Mouse (Mus musculus): ENCODE results near the gene Tcf3.

The Tcf3 gene

GRCm38 (mm10) chr10:80437973-80438372 lies 4.5 kb upstream of the Tcf3 start:
- DNase-seq (ENCODE audit: low spot score in 2 of 2): peak; percentile 33 to 57

- peak; percentile 26 to 40 for DNase-seq (ENCODE audit: low spot score in 2 of 2)
Observed at GRCm38 (mm10) chr10:80436276-80436675, 2.8 kb upstream of the Tcf3 start.

GRCm38 (mm10) chr10:80435764-80436163 lies 2.3 kb upstream of the Tcf3 start:
- peak; percentile 48 to 61 for DNase-seq (ENCODE audit: low spot score in 2 of 2)

- DNase-seq (ENCODE audit: low spot score in 2 of 2): no peak
Observed at GRCm38 (mm10) chr10:80434823-80435222, 1.4 kb upstream of the Tcf3 start.

- no peak for DNase-seq (ENCODE audit: low spot score in 2 of 2)
Observed at GRCm38 (mm10) chr10:80434233-80434592, 766 bp upstream of the Tcf3 start.

GRCm38 (mm10) chr10:80432936-80433512 lies 423 bp downstream of the Tcf3 start:
- peak in 1 of 2 experiments; percentile 24 for DNase-seq (ENCODE audit: low spot score in 2 of 2)

- no peak for DNase-seq (ENCODE audit: low spot score in 2 of 2)
Observed at GRCm38 (mm10) chr10:80432387-80432785, 1.1 kb downstream of the Tcf3 start.

- DNase-seq (ENCODE audit: low spot score in 2 of 2): no peak
Observed at GRCm38 (mm10) chr10:80431570-80432386, 1.7 kb downstream of the Tcf3 start.

GRCm38 (mm10) chr10:80430375-80430980 lies 3.0 kb downstream of the Tcf3 start:
- DNase-seq (ENCODE audit: low spot score in 2 of 2): no peak

- no peak for DNase-seq (ENCODE audit: low spot score in 2 of 2)
Observed at GRCm38 (mm10) chr10:80429800-80430199, 3.6 kb downstream of the Tcf3 start.

GRCm38 (mm10) chr10:80425041-80425440 lies 8.4 kb downstream of the Tcf3 start:
- DNase-seq (ENCODE audit: low spot score in 2 of 2): no peak

- no peak for DNase-seq (ENCODE audit: low spot score in 2 of 2)
Observed at GRCm38 (mm10) chr10:80423562-80423961, 9.9 kb downstream of the Tcf3 start.

- DNase-seq (ENCODE audit: low spot score in 2 of 2): no peak
Observed at GRCm38 (mm10) chr10:80421651-80422472, 11.6 kb downstream of the Tcf3 start.

GRCm38 (mm10) chr10:80421208-80421607 lies 12.2 kb downstream of the Tcf3 start:
- no peak for DNase-seq (ENCODE audit: low spot score in 2 of 2)

- no peak for DNase-seq (ENCODE audit: low spot score in 2 of 2)
Observed at GRCm38 (mm10) chr10:80420729-80421128, 12.7 kb downstream of the Tcf3 start.

GRCm38 (mm10) chr10:80419419-80419818 lies 14.0 kb downstream of the Tcf3 start:
- DNase-seq (ENCODE audit: low spot score in 2 of 2): no peak

GRCm38 (mm10) chr10:80418311-80418710 lies 15.1 kb downstream of the Tcf3 start:
- no peak for DNase-seq (ENCODE audit: low spot score in 2 of 2)

- DNase-seq (ENCODE audit: low spot score in 2 of 2): no peak
Observed at GRCm38 (mm10) chr10:80417841-80418240, 15.6 kb downstream of the Tcf3 start.

- DNase-seq (ENCODE audit: low spot score in 2 of 2): no peak
Observed at GRCm38 (mm10) chr10:80417371-80417770, 16.1 kb downstream of the Tcf3 start.

GRCm38 (mm10) chr10:80415566-80415965 lies 17.9 kb downstream of the Tcf3 start:
- DNase-seq (ENCODE audit: low spot score in 2 of 2): no peak

- peak in 1 of 2 experiments; percentile 76 for DNase-seq (ENCODE audit: low spot score in 2 of 2)
Observed at GRCm38 (mm10) chr10:80412656-80413541, 20.5 kb downstream of the Tcf3 start.

All from urinary bladder, postnatal 36 days (tissue).